Mouse (Mus musculus): ENCODE results near the gene Thbs4.

- TF ChIP-seq CTCF (IDR thresholded peaks at IDR 0.05; ENCODE audit: control insufficient read depth, insufficient read depth, low read length) (no peak), POLR2A (IDR thresholded peaks at IDR 0.05; ENCODE audit: borderline replicate concordance, control insufficient read depth, low read depth, low read length) (no peak)
Measured at GRCm38 (mm10) chr13:92772500-92772899, 22.1 kb downstream of the Thbs4 start.

Data from bone marrow, adult 2 months (tissue).